Mouse (Mus musculus) c-Kit-positive CD71-positive TER-119-negative erythroid progenitor cells, embryonic 14.5 days (primary cell): ENCODE measurements around the gene Ei24.

Experiments
- DNase-seq: peaks from one replicate; pipeline ENCODE4 v3.0.0-alpha.2; 2013; ENCODE audit warnings: low read depth

Ei24 gene

DNA sequence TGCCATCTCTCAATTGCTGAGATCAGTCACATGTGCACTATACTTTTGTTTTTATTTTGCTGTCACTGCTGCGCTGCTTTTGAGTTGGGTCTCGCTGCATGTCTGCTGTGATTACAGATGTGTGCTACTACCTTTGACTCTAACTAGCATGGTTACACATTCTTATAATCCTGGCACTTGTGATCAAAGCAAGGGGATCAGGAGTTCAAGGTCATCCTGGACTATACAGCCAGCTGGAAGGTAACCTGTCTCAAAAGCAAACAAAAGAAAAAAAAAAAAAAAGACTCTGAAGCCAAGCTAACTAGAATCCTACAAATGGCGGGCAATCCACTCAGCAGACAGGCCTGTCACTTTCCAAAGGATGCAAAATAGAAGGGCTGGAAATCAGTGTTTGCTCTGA, 5.0 kb downstream of the Ei24 start:
- no peak for DNase-seq

DNA sequence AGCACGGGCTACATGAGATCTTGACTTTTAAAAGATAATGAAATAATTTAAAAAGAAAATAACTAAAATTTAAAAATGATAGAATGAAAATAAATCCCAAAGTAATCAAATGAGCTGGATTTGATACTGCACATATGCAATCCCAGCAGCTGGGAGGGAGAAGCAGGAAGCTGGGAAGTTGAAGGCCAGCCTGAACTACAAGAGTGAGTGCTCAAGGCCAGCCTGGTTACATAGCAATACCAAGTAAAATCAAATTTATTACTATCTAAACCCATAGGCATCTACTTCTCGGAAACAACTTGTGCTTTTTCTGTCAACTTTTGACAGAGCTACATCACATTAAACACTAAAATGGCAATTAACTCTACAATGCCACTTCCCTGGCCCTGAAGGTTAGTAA, 13.3 kb downstream of the Ei24 start:
- no peak for DNase-seq

DNA sequence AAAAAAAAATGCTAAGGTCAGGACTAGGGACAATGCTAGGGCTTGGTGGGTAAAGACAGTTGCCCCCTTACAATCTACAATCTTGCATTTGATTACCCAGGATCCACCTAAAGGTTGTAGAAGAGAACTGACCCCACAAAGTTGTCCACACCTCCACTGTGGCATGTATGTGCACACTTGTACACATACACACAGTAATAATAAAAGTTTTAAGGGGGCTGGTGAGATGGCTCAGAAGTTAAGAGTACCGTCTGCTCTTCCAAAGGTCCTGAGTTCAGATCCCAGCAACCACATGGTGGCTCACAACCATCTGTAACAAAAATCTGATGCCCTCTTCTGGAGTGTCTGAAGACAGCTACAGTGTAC, 28.2 kb downstream of the Ei24 start:
- DNase-seq = peak; percentile 10

DNA sequence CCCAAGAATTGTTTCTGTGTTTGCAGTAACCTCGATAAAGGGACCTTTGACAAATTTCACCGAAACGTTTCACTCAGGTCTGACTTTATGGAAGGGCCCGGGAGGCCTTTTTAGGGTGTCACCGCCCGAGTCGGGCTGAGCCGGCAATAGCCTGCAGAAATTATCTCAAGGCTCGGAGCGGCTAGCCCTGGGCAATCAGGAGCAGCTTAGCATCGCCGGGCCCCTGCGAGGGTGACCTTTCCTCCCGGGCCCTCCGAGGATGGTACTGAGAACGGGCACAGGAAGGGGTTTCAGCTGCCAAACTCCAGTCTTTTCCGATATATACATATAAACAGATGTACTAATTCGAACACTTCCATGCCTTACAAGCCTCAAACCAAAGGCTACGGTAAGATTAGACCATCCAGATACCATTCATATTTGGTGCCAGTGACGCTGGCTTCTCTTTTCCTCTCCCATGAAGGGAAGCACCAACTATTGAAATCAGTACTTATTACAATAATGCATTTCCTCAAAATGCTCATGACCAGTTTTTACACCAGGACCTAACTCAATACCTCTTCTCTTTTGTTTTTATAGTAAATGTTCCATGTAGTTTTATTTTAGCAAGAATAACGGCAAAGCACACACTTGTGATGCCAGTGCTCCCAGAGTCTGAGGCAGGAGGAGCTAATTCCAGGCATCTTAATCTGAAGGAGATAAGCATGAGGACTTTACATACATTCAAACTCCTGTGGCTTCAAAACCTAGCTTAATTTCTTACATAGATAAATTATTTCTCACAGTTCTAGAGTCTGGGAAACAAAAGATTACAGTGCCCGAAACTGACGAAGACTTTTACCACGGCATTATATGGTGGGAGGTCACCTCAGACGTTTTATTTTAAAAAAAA, 28.8 kb downstream of the Ei24 start:
- DNase-seq = peak; percentile 32

DNA sequence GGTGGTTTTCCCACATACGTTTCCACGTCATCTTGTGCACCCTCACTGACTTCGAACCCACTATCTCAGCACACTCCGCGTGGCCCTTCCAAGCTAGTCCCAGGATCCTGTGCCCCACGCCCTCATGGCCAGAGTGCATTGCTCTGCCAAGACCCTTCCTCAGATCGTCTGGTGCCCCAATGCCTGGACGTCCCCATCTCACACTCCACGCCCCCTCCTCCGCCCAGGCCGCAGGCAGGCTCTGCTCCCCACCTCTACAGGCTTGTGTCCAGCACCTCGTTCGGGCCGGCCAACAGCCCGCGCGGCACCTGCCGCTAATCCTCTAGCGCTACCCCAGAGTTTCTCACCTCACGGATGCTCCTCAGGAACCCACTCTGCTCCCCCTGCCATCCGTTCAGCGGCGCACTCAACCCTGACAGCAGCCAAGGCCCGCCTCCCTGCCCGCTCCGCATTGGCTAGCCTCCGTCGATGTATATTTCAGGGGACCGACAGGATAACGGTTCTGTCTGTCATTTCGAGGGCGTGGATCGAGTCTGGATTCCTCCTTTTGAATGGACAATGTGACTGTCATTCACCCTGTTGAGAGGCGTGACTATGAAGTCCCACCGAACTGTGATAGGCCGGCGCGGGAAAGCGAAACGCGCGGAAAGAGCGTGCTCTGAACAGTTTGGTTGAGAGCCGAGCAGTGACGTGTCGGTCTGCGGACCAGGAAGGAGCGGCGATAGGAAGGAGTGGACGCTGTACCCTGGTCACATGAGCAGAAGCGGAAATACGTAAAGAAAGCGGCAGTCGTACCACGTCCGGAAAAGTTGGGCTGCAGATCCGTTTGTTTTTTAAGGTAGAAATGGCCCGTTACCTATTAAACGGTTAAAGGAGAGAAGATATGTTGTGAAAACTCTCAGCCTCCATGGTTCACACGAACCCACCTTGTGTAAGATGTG, 29.7 kb downstream of the Ei24 start, which contains the start of gene Stt3a:
Gene Stt3a (minus strand): TSS at position 477 of the 941 bp plus-strand sequence.
- peak; percentile 100 for DNase-seq

DNA sequence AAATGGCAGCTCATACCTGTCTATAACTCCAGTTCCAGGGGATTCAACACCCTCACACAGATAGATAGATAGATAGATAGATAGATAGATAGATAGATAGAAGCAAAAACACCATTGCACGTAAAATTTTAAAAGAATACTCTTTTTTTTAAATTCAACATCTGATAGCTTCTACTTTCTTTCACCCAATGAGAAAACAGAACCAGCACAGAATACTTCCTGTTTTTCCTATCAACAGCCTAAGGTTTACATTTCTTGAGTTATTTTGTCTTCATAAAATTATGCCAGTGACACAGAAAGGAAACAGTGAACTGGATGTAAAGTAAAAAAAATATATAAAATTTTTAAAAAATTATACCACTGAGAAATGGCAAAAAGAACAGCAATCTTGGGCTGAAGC, 32.8 kb downstream of the Ei24 start:
- DNase-seq = no peak
